ENCODE assay signal across 9 mouse cellular contexts in the genomic region with DNA sequence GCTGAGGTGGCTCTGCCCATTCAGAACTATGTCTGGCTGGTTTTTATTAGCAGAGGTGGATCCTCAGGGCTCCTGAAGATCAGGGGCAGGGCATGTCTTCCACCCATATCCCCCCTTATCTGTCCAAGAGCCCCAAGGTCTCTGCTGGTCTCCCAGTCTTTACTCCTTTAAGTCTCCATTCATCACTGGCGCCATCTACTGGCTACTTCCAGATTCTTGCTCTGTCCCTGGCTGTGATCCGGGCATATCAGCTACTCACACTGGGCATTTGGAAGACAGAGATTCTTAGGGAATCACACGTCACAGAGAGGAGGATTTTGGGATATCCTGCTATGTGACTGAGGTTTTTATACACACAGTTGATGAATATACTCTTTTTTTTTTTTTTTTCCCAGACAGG. TPM values are rescaled to one million over a fixed set of nuclear protein-coding genes. Genes with fewer than 3 reads are reported as not detected.
DNase-seq lines count a peak whose midpoint lies in the region; ATAC-seq lines count a peak whose summit lies in the region.
"Had no signal": no experiment of that assay in that cellular context is flagged by ENCODE, and none has a peak within 500 bp of the region (broad histone marks: within the 10 kb centered on the region; RNA-seq: fewer than 3 reads in every experiment).

No protein-coding gene starts in this region.

- H3K27me3 ChIP-seq in intestine, embryonic 16.5 days (replicated peaks; ENCODE audit: control insufficient read depth, insufficient read depth, low read length), result no peaks in the 10 kb centered on the region
- H3K27me3 ChIP-seq in liver, embryonic 11.5 days (replicated peaks; ENCODE audit: control insufficient read depth, insufficient read depth, low read length), result peaks cover 26% of the 10 kb centered on the region

- H3K36me3 ChIP-seq in intestine, embryonic 16.5 days (ENCODE audit: control insufficient read depth, insufficient read depth, low read length), result no peaks in the 10 kb centered on the region
- no peaks in the 10 kb centered on the region for H3K36me3 ChIP-seq in liver, embryonic 11.5 days (ENCODE audit: control insufficient read depth, insufficient read depth, low read length)
- H3K36me3 ChIP-seq: neural tube, embryonic 13.5 days had no signal

- H3K27ac ChIP-seq in intestine, embryonic 16.5 days (ENCODE audit: low read length), result peak overlapping the region; percentile 18; the same call in 1 of the 2 replicates
- no peak overlapping the region for H3K27ac ChIP-seq in liver, embryonic 11.5 days (ENCODE audit: low read depth, low read length)
- H3K27ac ChIP-seq: neural tube, embryonic 13.5 days had no signal

- ATAC-seq in intestine, embryonic 16.5 days, result peak; percentile 56
- 0 out of 2 replicates have a peak, but pooled peaks have one; percentile 45 for ATAC-seq in liver, embryonic 11.5 days (replicated peaks; ENCODE audit: low FRiP score)

- no peak overlapping the region for H3K4me2 ChIP-seq in intestine, embryonic 16.5 days (ENCODE audit: low read depth, low read length)
- H3K4me2 ChIP-seq in liver, embryonic 11.5 days, result no peak overlapping the region
- H3K4me2 ChIP-seq: neural tube, embryonic 13.5 days had no signal

- no peak overlapping the region for H3K4me3 ChIP-seq in intestine, embryonic 16.5 days (ENCODE audit: low read length)
- H3K4me3 ChIP-seq in liver, embryonic 11.5 days (ENCODE audit: low read depth, low read length), result no peak overlapping the region
- H3K4me3 ChIP-seq: neural tube, embryonic 13.5 days had no signal

- peaks cover 7% of the 10 kb centered on the region for H3K4me1 ChIP-seq in intestine, embryonic 16.5 days (ENCODE audit: control insufficient read depth, insufficient read depth, low read length)
- H3K4me1 ChIP-seq in liver, embryonic 11.5 days (replicated peaks; ENCODE audit: control insufficient read depth, insufficient read depth, low read length), result 0 out of 2 replicates have a peak, but pooled peaks cover 5% of the 10 kb centered on the region

- peak; percentile 56 to 78 for DNase-seq in left cerebral cortex, adult 18-20 months (ENCODE audit: low spot score in 2 of 2)
- DNase-seq in left cerebral cortex, adult 8-10 months (ENCODE audit: low spot score in 2 of 2), result no peak
- DNase-seq in adrenal gland, adult 2 months, result peak; percentile 65
- DNase-seq in embryo, embryonic 11.5 days (ENCODE audit: low read depth, low spot score), result peak; percentile 47
- DNase-seq in liver, embryonic 11.5 days (ENCODE audit: low spot score), result no peak
- DNase-seq in ovary, postnatal 14 days (ENCODE audit: low spot score), result peak; percentile 68
- DNase-seq in urinary bladder, postnatal 36 days (ENCODE audit: low spot score in 2 of 2), result peak; percentile 58 to 60

- H3K9ac ChIP-seq in intestine, embryonic 16.5 days (ENCODE audit: low read depth, low read length), result no peak overlapping the region
- no peak overlapping the region for H3K9ac ChIP-seq in liver, embryonic 11.5 days (ENCODE audit: low read depth, low read length)
- H3K9ac ChIP-seq: neural tube, embryonic 13.5 days had no signal

- H3K9me3 ChIP-seq in intestine, embryonic 16.5 days (ENCODE audit: control insufficient read depth, low read length), result no peaks in the 10 kb centered on the region
- H3K9me3 ChIP-seq in liver, embryonic 11.5 days (ENCODE audit: control insufficient read depth, low read length), result no peaks in the 10 kb centered on the region
- H3K9me3 ChIP-seq: neural tube, embryonic 13.5 days had no signal

- WGBS in intestine, embryonic 16.5 days, result 28% methylated on average over 3 of the region's 3 CpGs
- 16% methylated on average over 3 of the region's 3 CpGs for WGBS in liver, embryonic 11.5 days

RNA-seq across cellular contexts. Expression of a gene that starts 25.6 kb away (rescaled TPM):
- total RNA-seq in left cerebral cortex, adult 18-20 months (2021), result 10 to 100 TPM; 59.9 to 63.6 TPM
- total RNA-seq in left cerebral cortex, adult 8-10 months (2022), result 10 to 100 TPM; 48.4 to 62.7 (median 56.9) TPM
- total RNA-seq in adrenal gland, adult 2 months (2021), result 10 to 100 TPM; 85.5 to 97.8 TPM
- polyA plus RNA-seq in adrenal gland, adult 2 months (2012; rRNA removed), result 7.0 and 8.6 TPM in 2 replicates
- 62.6 and 65.0 TPM in 2 replicates for polyA plus RNA-seq in intestine, embryonic 16.5 days (2015; fragmentation: Nextera tagmentation; extraction: Ambion mirVana)
- polyA plus RNA-seq in liver, embryonic 11.5 days (2014; fragmentation: Nextera tagmentation; extraction: Ambion mirVana), result 83.9 and 89.4 TPM in 2 replicates

RNA-seq across cellular contexts. Expression of a gene that starts 32.9 kb away (rescaled TPM):
- 100 to 1,000 TPM; 248 to 297 TPM for total RNA-seq in left cerebral cortex, adult 18-20 months (2021)
- 100 to 1,000 TPM; 218 to 302 (median 272) TPM for total RNA-seq in left cerebral cortex, adult 8-10 months (2022)
- total RNA-seq in adrenal gland, adult 2 months (2021), result 100 to 1,000 TPM; 313 to 460 TPM
- polyA plus RNA-seq in adrenal gland, adult 2 months (2012; rRNA removed), result 2,634 and 2,855 TPM in 2 replicates
- polyA plus RNA-seq in intestine, embryonic 16.5 days (2015; fragmentation: Nextera tagmentation; extraction: Ambion mirVana), result 462 and 467 TPM in 2 replicates
- polyA plus RNA-seq in liver, embryonic 11.5 days (2014; fragmentation: Nextera tagmentation; extraction: Ambion mirVana), result 360 and 390 TPM in 2 replicates

RNA-seq across cellular contexts. Expression of a gene that starts 41.5 kb away (rescaled TPM):
- total RNA-seq in left cerebral cortex, adult 18-20 months (2021), result 100 to 1,000 TPM; 119 to 127 TPM
- total RNA-seq in left cerebral cortex, adult 8-10 months (2022), result 100 to 1,000 TPM; 119 to 138 (median 124) TPM
- 100 to 1,000 TPM; 231 to 336 TPM for total RNA-seq in adrenal gland, adult 2 months (2021)
- polyA plus RNA-seq in adrenal gland, adult 2 months (2012; rRNA removed), result 150 and 191 TPM in 2 replicates
- polyA plus RNA-seq in intestine, embryonic 16.5 days (2015; fragmentation: Nextera tagmentation; extraction: Ambion mirVana), result 146 and 155 TPM in 2 replicates
- polyA plus RNA-seq in liver, embryonic 11.5 days (2014; fragmentation: Nextera tagmentation; extraction: Ambion mirVana), result 129 and 131 TPM in 2 replicates

Comparison
In these comparisons a context has a peak if more than half of its experiments do, and no peak if none do; other contexts are left out.
1. DNase-seq: peak in left cerebral cortex, adult 18-20 months (2 of 2), adrenal gland, adult 2 months (single experiment), embryo, embryonic 11.5 days (single experiment), ovary, postnatal 14 days (single experiment) and urinary bladder, postnatal 36 days (2 of 2); none in left cerebral cortex, adult 8-10 months (0 of 2) and liver, embryonic 11.5 days (single experiment).